Comparison of ENCODE assay signal across 12 mouse cellular contexts in the genomic region with DNA sequence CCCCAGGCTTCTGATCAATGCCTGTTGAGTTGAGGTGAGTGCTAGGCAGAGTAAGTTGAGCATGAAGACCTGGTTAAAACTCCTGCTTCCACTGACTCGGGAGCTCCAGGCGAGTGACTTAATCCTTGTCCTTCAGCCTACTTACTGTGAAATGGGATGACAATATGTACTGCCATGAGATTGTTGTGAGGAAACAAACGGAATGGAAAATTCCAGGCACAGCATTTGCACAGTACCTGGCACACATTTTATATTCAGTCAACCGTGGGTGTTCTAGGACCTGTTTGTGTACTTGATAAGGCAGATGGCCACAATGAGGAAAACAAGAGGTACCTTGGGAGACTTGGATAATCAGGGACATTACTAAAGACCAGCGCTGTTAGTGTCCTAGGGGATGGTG.
"Had no signal": no experiment of that assay in that cellular context is flagged by ENCODE, and none has a peak within 500 bp of the region (broad histone marks: within the 10 kb centered on the region; RNA-seq: fewer than 3 reads in every experiment).

No protein-coding gene starts in this region.

- H3K4me2 ChIP-seq: liver, embryonic 13.5 days; midbrain, embryonic 11.5 days had no signal

- H3K9me3 ChIP-seq: liver, embryonic 13.5 days had no signal

- H3K9ac ChIP-seq: liver, embryonic 13.5 days had no signal

- H3K27ac ChIP-seq: kidney, postnatal 0 days; left cerebral cortex, adult 2 months; liver, embryonic 13.5 days had no signal

- H3K36me3 ChIP-seq: liver, embryonic 13.5 days had no signal

- H3K4me1 ChIP-seq: liver, embryonic 13.5 days had no signal

- H3K4me3 ChIP-seq: left cerebral cortex, adult 2 months; liver, embryonic 13.5 days had no signal

- DNase-seq: kidney, postnatal 25 days; layer of hippocampus, postnatal 36 days; liver, embryonic 13.5 days; lung, adult 2 months; lung, postnatal 14 days; lung, postnatal 4 days; midbrain, embryonic 14.5 days; thymus, adult 18-20 months; thymus, postnatal 36 days had no signal
